Mouse (Mus musculus) embryonic facial prominence, embryonic 12.5 days (tissue): ENCODE results near the gene Pdcd11. TPM values are rescaled to one million over a fixed set of nuclear protein-coding genes. Genes with fewer than 3 reads are reported as not detected.

ENCODE experiments used
- ATAC-seq: fragments of 200-750 bp; cut with Nextera tagmentation; 2 replicates; pipeline ENCODE4 v1.8.0; 2017; ENCODE audit not compliant: insufficient number of reproducible peaks, insufficient read depth, low FRiP score, low TSS enrichment
- H3K27ac ChIP-seq: fragments of 300-500 bp; sonication (generic); 2 replicates; pipeline ENCODE4 v1.5.1; 2016; ENCODE audit warnings: mild to moderate bottlenecking
- H3K27me3 ChIP-seq: fragments of 300-500 bp; sonication (generic); 2 replicates; pipeline ENCODE4 v1.6.1; 2016; ENCODE audit warnings: mild to moderate bottlenecking, moderate library complexity
- H3K36me3 ChIP-seq: fragments of 300-500 bp; sonication (generic); 2 replicates; pipeline ENCODE4 v1.6.1; 2016; ENCODE audit warnings: mild to moderate bottlenecking
- H3K4me1 ChIP-seq: fragments of 300-500 bp; sonication (generic); 2 replicates; pipeline ENCODE4 v1.6.1; 2016
- H3K4me2 ChIP-seq: fragments of 300-500 bp; sonication (generic); replicated peaks from 2 replicates; pipeline ENCODE4 v1.6.1; 2016; ENCODE audit warnings: mild to moderate bottlenecking, moderate library complexity
- H3K4me3 ChIP-seq: fragments of 300-500 bp; sonication (generic); 2 replicates; pipeline ENCODE4 v1.5.1; 2016; ENCODE audit warnings: mild to moderate bottlenecking
- H3K9ac ChIP-seq: fragments of 300-500 bp; sonication (generic); 2 replicates; pipeline ENCODE4 v1.6.1; 2016; ENCODE audit warnings: mild to moderate bottlenecking, moderate library complexity
- H3K9me3 ChIP-seq: fragments of 300-500 bp; sonication (generic); 2 replicates; pipeline ENCODE4 v1.6.1; 2016; ENCODE audit warnings: mild to moderate bottlenecking, moderate library complexity
- WGBS: fragments of 180-500 bp; shearing (Covaris S2); methylation state at CpG from one replicate; pipeline ENCODE4 v1.1.7; 2016; 5-methylcytosine and 5-hydroxymethylcytosine counted together
- polyA plus RNA-seq: library from polyadenylated mRNA; unstranded; fragments of >200 nt; fragmentation: Nextera tagmentation; extraction: Ambion mirVana; gene quantifications from 2 replicates; pipeline ENCODE4 v1.2.1, GENCODE M21; 2016

Gene Pdcd11
- polyA plus RNA-seq, 1 experiment from 2014 or later, result 14.0 TPM

DNA sequence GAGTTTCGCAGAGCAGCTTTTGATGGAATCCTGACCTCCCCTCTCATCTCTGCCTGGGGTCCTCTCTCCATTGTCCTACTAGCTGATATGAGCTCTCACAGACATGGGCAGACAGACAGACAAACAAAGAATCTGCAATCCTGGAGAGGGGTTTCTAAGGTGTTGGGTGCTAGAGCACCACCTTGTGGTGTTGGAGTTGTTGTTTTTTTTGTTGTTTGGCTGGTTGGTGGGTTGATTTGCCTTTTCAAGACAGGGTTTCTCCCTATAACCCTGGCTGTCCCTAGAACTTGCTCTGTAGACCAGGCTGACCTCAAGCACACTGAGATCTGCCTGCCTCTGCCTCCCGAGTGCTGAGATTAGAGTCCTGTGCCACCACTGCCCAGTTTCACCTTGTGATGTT lies 84.9 kb downstream of the Pdcd11 start:
- no peak for ATAC-seq
- WGBS, result 71% methylated on average over 2 of the region's 2 CpGs
- no peaks in the 10 kb centered on the region for H3K36me3 ChIP-seq
- H3K4me2 ChIP-seq, result no peak overlapping the region
- H3K9me3 ChIP-seq, result no peaks in the 10 kb centered on the region
- H3K27ac ChIP-seq, result no peak overlapping the region
- no peak overlapping the region for H3K9ac ChIP-seq
- no peak overlapping the region for H3K4me3 ChIP-seq
- H3K4me1 ChIP-seq, result peaks cover 6% of the 10 kb centered on the region
- H3K27me3 ChIP-seq, result peaks cover 24% of the 10 kb centered on the region

DNA sequence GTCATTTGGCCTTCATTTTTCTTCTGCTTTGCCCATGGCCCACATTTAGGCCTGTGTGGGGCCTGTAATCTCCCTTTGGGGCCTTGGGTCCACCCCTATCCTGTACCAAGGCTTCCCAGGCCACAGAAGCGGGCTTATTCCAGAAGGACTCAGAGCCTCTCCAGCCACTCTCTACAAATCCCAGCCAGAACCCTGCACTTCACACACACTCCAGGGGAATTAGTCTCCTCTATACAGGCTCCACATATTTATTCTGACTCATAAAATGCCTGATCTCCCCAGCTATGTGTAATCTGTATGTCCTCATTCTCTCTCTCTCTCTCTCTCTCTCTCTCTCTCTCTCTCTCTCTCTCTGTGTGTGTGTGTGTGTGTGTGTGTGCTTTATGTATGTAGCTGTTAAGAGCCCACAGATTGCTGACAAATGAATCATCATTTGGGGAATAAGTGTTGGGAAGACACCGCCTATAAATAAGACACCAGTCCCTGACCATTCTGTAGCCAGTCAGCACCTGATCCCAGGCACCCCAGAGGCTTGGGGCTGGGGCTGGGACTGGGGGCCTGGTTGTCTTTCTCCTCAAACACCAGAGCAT lies 86.4 kb downstream of the Pdcd11 start:
- WGBS, result 83% methylated on average over 2 of the region's 2 CpGs
- no peak overlapping the region for H3K9ac ChIP-seq
- ATAC-seq, result no peak
- no peaks in the 10 kb centered on the region for H3K36me3 ChIP-seq
- H3K27ac ChIP-seq, result no peak overlapping the region
- no peak overlapping the region for H3K4me3 ChIP-seq
- no peak overlapping the region for H3K4me2 ChIP-seq
- H3K27me3 ChIP-seq, result peaks cover 31% of the 10 kb centered on the region
- peaks cover 6% of the 10 kb centered on the region for H3K9me3 ChIP-seq
- H3K4me1 ChIP-seq, result peaks cover 6% of the 10 kb centered on the region

DNA sequence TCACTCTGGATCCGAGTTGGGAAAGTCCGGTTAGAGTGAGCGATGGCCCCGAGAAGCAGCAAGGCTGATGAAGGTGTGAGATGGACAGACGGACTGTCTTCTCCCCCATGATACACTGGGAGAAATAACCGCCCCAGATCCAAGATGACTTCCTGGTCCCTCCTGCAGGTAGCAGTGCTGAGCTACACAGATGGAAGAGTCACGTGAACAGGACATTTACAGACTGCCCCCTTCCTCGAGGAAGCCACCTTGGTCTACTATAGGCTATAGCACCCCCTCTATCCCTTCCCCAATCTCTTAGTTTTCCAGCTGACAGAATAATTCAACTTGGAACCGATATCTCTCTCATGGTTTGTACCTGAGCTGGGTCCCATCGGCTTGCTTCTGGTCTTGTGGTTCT lies 87.4 kb downstream of the Pdcd11 start:
- H3K9me3 ChIP-seq, result peaks cover 8% of the 10 kb centered on the region
- H3K27me3 ChIP-seq, result peaks cover 31% of the 10 kb centered on the region
- H3K36me3 ChIP-seq, result no peaks in the 10 kb centered on the region
- no peak for ATAC-seq
- WGBS, result 17% methylated on average over 10 of the region's 10 CpGs
- H3K9ac ChIP-seq, result no peak overlapping the region
- peak overlapping the region; percentile 93 for H3K4me2 ChIP-seq
- H3K4me1 ChIP-seq, result peaks cover 6% of the 10 kb centered on the region
- no peak overlapping the region for H3K27ac ChIP-seq
- H3K4me3 ChIP-seq, result peak overlapping the region; percentile 68

DNA sequence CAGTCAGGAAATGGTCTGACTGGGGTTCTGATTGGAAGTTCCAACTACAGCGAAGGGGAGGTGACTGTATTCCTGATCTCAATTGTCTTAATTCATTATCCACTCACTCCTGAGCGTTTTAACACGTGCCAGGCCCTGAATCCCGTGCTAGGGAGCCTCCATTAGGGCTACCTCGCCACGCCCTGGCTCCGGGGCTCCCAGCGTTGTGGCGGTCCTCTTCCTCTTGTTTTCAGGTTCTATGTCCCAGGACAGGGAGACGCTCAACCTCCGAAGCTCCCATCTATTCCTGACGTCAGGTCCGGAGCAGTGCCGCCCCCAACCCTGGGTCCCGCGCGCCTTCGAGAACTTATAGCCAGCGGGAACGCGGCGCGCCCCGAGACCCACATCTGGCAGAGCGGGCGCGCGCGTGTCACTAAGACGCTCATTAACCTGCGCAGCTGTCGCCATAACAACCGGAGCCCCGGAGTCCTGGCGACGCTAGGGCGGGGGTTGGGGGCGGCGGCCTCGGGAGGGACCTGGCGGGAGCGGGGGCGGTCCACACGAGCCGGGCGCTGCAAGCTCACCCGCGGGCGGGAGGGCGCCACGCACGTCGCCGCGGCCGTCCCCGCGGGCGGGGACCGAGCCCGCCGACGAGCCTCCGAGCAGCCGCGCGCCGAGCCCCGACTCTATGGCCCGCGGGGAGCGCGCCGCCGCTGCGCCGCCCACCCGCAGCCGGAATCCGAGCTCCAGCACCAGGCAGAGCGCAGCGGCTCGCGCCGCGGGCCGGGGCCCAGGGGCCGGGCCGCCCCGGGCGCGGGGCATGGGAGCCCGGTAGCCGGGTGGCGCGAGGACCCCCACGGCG lies 88.1 kb downstream of the Pdcd11 start, which contains the start of gene Neurl1a:
Gene Neurl1a (plus strand): TSS at position 390 of the 841 bp plus-strand sequence.
- Histone ChIP-seq H3K27me3 (peaks cover 31% of the 10 kb centered on the region), H3K9ac (peak within 1 kb of the TSS; percentile 73), H3K4me3 (peak within 1 kb of the TSS; percentile 68), H3K4me2 (peak within 1 kb of the TSS; percentile 93), H3K27ac (peak within 1 kb of the TSS; percentile 50; the same call in 1 of the 2 replicates), H3K36me3 (no peaks in the 10 kb centered on the region), H3K9me3 (peaks cover 8% of the 10 kb centered on the region), H3K4me1 (peaks cover 6% of the 10 kb centered on the region)
- under 1% methylated on average over 77 of the region's 98 CpGs for WGBS
- peak; percentile 36; the same call in 1 of the 2 replicates for ATAC-seq

DNA sequence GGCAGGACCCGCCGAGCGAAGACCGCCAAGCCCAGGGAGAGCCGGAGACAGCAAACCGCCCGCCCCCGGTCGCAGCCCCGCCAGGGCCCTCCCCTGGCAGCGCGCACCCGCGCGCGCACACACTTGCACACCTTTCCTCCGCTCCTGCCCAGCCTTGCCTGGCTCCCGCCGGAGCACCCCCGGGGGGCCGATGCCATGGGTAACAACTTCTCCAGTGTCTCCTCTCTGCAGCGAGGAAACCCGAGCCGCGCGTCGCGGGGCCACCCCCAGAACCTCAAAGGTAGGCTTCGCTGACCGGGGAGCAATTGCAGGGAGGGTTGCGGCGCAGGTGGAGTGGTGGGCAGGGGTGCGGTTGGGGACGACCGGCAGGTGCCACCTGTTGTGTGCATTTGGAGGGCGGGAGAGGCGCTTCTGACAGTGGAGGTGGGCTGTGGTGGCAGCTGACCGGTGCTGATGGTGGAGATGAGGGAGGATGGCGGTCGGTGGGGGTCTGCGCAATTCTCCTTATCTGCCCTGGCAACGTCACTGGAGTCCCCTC lies 88.8 kb downstream of the Pdcd11 start:
- 0 out of 2 replicates have a peak, but pooled peaks have one; percentile 57 for ATAC-seq
- WGBS, result under 1% methylated on average over 38 of the region's 42 CpGs
- peak overlapping the region; percentile 73 for H3K9ac ChIP-seq
- peaks cover 8% of the 10 kb centered on the region for H3K9me3 ChIP-seq
- H3K4me3 ChIP-seq, result peak overlapping the region; percentile 68
- H3K27me3 ChIP-seq, result peaks cover 31% of the 10 kb centered on the region
- H3K4me1 ChIP-seq, result peaks cover 11% of the 10 kb centered on the region
- peak overlapping the region; percentile 93 for H3K4me2 ChIP-seq
- peak overlapping the region; percentile 50; the same call in 1 of the 2 replicates for H3K27ac ChIP-seq
- no peaks in the 10 kb centered on the region for H3K36me3 ChIP-seq

DNA sequence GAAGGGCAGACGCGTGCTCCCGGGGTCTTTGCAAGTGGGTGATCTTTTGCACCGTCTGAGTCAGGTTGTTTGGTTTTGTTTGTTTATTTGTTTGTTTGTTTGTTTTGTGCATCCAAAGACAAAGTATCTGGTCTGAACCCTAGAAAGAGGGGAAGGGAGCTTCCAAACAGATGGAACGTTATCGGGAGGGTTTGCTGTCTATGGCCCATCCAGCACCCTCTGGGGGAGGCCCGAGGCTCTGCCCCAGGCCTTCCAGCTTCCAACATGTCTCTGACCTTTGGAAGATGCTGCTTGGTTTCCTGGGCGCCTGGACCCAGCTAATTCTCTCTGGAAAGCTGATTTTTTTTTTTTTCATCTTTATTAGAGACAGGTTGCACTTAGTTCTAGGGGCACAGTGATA lies 89.4 kb downstream of the Pdcd11 start:
- Histone ChIP-seq H3K9ac (no peak overlapping the region), H3K27me3 (peaks cover 31% of the 10 kb centered on the region)
- WGBS, result 9% methylated on average over 8 of the region's 8 CpGs

More for the DNA sequence above, 89.4 kb downstream of the Pdcd11 start:
- Histone ChIP-seq H3K27ac (no peak overlapping the region), H3K4me2 (peak overlapping the region; percentile 93), H3K4me3 (peak overlapping the region; percentile 68), H3K9me3 (peaks cover 8% of the 10 kb centered on the region), H3K4me1 (peaks cover 14% of the 10 kb centered on the region), H3K36me3 (no peaks in the 10 kb centered on the region)
- no peak for ATAC-seq

Other genes starting within 250 kb of the Pdcd11 start
- 39.4 and 50.5 TPM in 2 replicates for gene Ina, start 76.1 kb upstream of the Pdcd11 start, polyA plus RNA-seq
- gene Nt5c2, start 75.6 kb upstream of the Pdcd11 start, polyA plus RNA-seq, result 75.2 and 76.1 TPM in 2 replicates
- gene Pcgf6, start 39.9 kb upstream of the Pdcd11 start, polyA plus RNA-seq, result 31.5 and 31.7 TPM in 2 replicates
- 11.9 and 12.4 TPM in 2 replicates for gene Taf5, start 23.0 kb upstream of the Pdcd11 start, polyA plus RNA-seq
- 1,248 and 1,291 TPM in 2 replicates for gene Usmg5, start 121 bp upstream of the Pdcd11 start, polyA plus RNA-seq
- gene Calhm2, start 47.5 kb downstream of the Pdcd11 start, polyA plus RNA-seq, result 6.1 and 7.0 TPM in 2 replicates
- not detected in 2 replicates for gene Calhm1, start 53.5 kb downstream of the Pdcd11 start, polyA plus RNA-seq
- gene Calhm3, start 67.0 kb downstream of the Pdcd11 start, polyA plus RNA-seq, result not detected in 2 replicates
- 8.7 TPM in 2 replicates for gene Neurl1a, start 88.1 kb downstream of the Pdcd11 start, polyA plus RNA-seq